Mouse (Mus musculus) spleen, adult 18-20 months (tissue): ENCODE measurements around the gene Acbd4.

Experiments
- DNase-seq, 2 experiments: peaks; one replicate each; pipeline ENCODE4 v3.0.0; 2022; ENCODE audit warnings: mixed read lengths in 2 of 2

Acbd4 gene

GRCm38 (mm10) chr11:103115163-103116007 is 13.9 kb downstream of the Acbd4 start:
- DNase-seq: peak; percentile 74 to 75

- DNase-seq: peak; percentile 99 to 100
These were observed 14.7 kb downstream of the Acbd4 start, which contains the start of gene Hexim1 for GRCm38 (mm10) chr11:103116008-103116818. Gene Hexim1 (plus strand): TSS chr11:103116231.

- DNase-seq: peak; percentile 64 to 78
These were observed 15.6 kb downstream of the Acbd4 start for GRCm38 (mm10) chr11:103116959-103117590.

GRCm38 (mm10) chr11:103117591-103118009 is 16.1 kb downstream of the Acbd4 start:
- no peak for DNase-seq

GRCm38 (mm10) chr11:103118866-103119265 is 17.4 kb downstream of the Acbd4 start:
- DNase-seq: no peak

GRCm38 (mm10) chr11:103119609-103120008 is 18.1 kb downstream of the Acbd4 start:
- no peak for DNase-seq

- no peak for DNase-seq
These were observed 18.8 kb downstream of the Acbd4 start for GRCm38 (mm10) chr11:103120315-103120714.

GRCm38 (mm10) chr11:103131701-103132575 is 30.5 kb downstream of the Acbd4 start, which contains the start of gene Hexim2:
Gene Hexim2 (plus strand): TSS chr11:103132429.
- DNase-seq: no peak

- peak; percentile 99 to 100 for DNase-seq
These were observed 31.3 kb downstream of the Acbd4 start for GRCm38 (mm10) chr11:103132576-103133455.

GRCm38 (mm10) chr11:103133456-103134185 is 32.1 kb downstream of the Acbd4 start:
- DNase-seq: no peak

- DNase-seq: no peak
These were observed 32.7 kb downstream of the Acbd4 start for GRCm38 (mm10) chr11:103134221-103134620.

GRCm38 (mm10) chr11:103136039-103136577 is 34.6 kb downstream of the Acbd4 start:
- no peak for DNase-seq

GRCm38 (mm10) chr11:103139951-103140762 is 38.7 kb downstream of the Acbd4 start:
- no peak for DNase-seq

- no peak for DNase-seq
These were observed 39.2 kb downstream of the Acbd4 start for GRCm38 (mm10) chr11:103140763-103141100.

GRCm38 (mm10) chr11:103141101-103141943 is 39.8 kb downstream of the Acbd4 start:
- DNase-seq: no peak

- DNase-seq: no peak
These were observed 40.4 kb downstream of the Acbd4 start for GRCm38 (mm10) chr11:103141944-103142255.

- DNase-seq: peak; percentile 46 to 50
These were observed 41.1 kb downstream of the Acbd4 start for GRCm38 (mm10) chr11:103142441-103143182.
